Mouse (Mus musculus) gastrocnemius, adult 2 months (tissue): ENCODE data around the gene Cab39. TPM values are rescaled to one million over a fixed set of nuclear protein-coding genes. Genes with fewer than 3 reads are reported as not detected.

Source experiments
- DNase-seq: peaks from one replicate; pipeline ENCODE4 v3.0.0; 2022
- H3K27ac ChIP-seq: fragments of 200-600 bp; 2 replicates; pipeline ENCODE4 v1.8.1; 2022; ENCODE audit warnings: mild to moderate bottlenecking
- H3K4me3 ChIP-seq: fragments of 200-600 bp; 2 replicates; pipeline ENCODE4 v1.8.1; 2022; ENCODE audit warnings: mild to moderate bottlenecking, moderate library complexity
- CTCF ChIP-seq: fragments of 200-600 bp; IDR thresholded peaks from 2 replicates; pipeline ENCODE4 v1.8.1; 2022; ENCODE audit warnings: antibody characterized with exemption, mild to moderate bottlenecking, moderate library complexity
- intact Hi-C: fragments of 180-260 bp; cut with DNase I; formaldehyde crosslinking; loops from one replicate; pipeline ENCODE4 v1.15.1; 2025
- total RNA-seq, 2 experiments: library from RNA; stranded (reverse); gene quantifications; 2 replicates each; pipeline ENCODE4 v1.2.3; 2021

Cab39 gene
- total RNA-seq, 2 experiments from 2014 or later: 191 to 193 TPM

DNA sequence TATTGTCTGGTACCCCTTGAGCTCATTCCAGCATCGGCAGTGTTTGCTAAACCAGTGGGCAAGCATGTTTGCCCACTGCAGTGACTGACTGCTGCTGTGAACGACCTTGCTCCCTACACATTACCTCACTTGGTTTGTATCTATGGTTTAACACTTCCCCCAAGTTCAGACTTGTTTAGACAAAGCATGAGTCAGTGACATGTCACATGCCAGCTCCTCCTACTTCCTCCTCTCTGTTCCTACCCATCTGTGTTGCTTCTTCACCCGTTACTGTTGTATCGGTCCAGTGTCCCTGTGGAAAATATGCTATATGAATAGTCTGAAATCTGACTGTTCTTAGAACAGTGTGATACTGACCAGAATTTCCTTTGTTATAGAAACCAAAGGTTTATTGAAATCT lies 44.8 kb downstream of the Cab39 start:
- intact Hi-C loops: no loop called here
- Histone ChIP-seq H3K4me3 (no peak overlapping the region), H3K27ac (0 out of 2 replicates have a peak overlapping the region, but pooled peaks have one; percentile 24)
- no peak for TF ChIP-seq CTCF
- no peak for DNase-seq

DNA sequence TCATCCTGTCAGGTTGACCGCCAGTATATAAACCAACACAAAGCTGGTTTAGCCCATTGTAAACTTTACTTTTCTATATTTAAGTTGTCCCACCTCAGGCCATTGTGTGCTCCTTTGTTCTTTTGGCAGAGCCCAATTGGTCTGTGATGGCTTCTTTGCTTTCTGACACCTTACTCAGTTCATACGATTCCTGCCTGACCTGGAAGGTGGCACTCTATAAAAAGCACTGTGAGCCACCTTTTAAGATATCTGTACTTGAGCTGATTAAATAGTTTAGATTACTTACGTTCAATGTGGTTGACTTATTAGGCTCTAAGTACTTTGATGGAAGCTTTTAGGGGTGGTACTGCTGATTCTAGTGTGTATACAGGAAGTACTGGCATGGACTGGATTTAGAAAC lies 46.1 kb downstream of the Cab39 start:
- no peak overlapping the region for H3K27ac ChIP-seq
- TF ChIP-seq CTCF: no peak
- no peak overlapping the region for H3K4me3 ChIP-seq
- no peak for DNase-seq
- intact Hi-C loops: no loop called here

DNA sequence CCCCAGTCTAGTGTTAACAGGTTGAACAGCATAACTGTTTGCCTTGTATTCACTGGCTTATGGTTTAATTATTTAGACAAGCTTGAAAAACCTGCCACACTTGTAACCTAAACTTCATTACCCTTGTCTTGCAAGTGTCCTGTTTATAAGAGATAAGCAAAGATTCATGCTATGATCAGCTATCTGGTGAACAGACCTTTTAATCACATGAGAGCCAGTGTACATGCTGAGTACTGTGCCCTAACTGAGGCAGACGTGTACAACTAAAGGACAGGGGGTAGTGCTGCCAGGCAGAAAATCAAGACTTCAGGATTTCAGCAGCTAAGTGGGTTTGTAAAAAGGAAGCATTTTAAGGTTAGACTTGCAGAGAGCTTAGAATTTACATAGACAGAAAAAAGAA lies 46.5 kb downstream of the Cab39 start:
- intact Hi-C loops: loop anchor here (5.0 kb wide), 2 partner anchors 47 to 82 kb away; partner anchors contain the start of gene Cab39
- TF ChIP-seq CTCF: no peak
- DNase-seq: no peak
- Histone ChIP-seq H3K27ac (no peak overlapping the region), H3K4me3 (no peak overlapping the region)

DNA sequence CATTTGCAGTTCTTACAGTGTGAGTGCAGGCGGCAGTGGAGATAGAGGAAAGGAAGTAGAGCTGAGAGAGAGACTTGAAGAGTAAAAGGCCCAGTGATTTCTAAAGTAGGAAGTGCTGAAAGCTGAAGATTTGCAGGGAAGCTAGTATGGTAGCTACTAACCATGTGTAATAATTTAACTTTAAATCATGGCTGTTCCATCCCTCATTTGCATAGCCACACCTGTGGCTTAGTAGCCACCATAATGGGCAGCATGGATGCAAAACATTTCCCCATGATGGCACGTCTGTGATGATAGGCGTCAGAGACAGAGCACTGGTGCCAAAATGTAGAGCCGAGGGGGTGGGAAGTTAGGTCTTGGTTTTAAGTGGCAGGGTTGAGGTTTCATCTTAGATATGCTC lies 47.2 kb downstream of the Cab39 start:
- intact Hi-C loops: loop anchor here (5.0 kb wide), 2 partner anchors 48 to 83 kb away; partner anchors contain the start of gene Cab39
- no peak overlapping the region for H3K4me3 ChIP-seq
- no peak for DNase-seq

DNA sequence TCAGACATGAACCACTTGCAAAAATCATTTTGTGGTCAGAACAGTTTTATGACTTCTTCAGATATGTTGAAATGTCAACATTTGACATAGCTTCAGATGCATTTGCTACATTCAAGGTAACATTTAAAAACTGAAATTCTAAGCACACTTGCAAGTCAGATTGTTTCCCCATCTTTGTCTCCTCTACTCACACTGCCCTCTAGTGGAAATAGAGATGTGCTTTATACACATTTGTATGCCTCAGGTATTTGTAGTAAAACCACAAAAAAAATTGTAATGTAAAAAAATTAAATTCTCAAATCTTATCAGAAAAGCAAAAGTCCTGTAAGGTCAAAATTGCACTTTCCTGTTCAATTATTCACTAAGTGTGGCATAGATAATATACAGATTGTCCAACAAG lies 49.0 kb downstream of the Cab39 start:
- intact Hi-C loops: loop anchor here (5.0 kb wide), 2 partner anchors 50 to 85 kb away; partner anchors contain the start of gene Cab39
- Histone ChIP-seq H3K4me3 (no peak overlapping the region), H3K27ac (no peak overlapping the region)
- TF ChIP-seq CTCF: peak; percentile 72
- DNase-seq: no peak

More for the DNA sequence above, 47.2 kb downstream of the Cab39 start:
- 0 out of 2 replicates have a peak overlapping the region, but pooled peaks have one; percentile 13 for H3K27ac ChIP-seq
- no peak for TF ChIP-seq CTCF

DNA sequence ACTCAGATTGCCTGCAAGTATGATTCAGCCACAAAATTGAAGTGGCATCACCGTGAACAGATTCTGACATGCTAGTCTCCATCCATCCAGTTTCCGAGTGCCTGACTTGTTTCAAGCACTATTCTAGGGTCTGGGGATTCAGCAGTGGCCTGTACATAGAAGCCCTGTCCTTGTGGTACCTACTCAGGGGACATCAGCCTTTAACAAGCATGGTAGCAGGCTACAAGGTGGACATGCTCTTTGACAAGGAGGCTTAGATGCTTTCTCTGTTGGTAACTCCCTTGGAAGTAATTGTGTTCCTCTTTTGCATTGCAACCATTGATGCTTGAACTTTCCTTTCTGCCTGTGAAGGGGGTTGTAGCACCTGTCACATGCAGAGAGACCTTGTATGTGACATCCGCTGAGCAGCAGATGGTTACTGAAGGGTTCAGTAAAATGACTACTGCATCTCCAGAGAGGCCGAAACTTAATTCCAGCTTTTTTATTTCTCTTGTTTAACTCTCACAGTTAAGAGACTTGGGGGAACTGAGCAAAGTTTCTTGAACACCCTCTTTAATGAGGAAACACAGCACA lies 50.1 kb downstream of the Cab39 start:
- no peak for DNase-seq
- Histone ChIP-seq H3K4me3 (no peak overlapping the region), H3K27ac (no peak overlapping the region)
- intact Hi-C loops: loop anchor here (5.0 kb wide), 2 partner anchors 51 to 86 kb away; partner anchors contain the start of gene Cab39
- TF ChIP-seq CTCF: no peak

DNA sequence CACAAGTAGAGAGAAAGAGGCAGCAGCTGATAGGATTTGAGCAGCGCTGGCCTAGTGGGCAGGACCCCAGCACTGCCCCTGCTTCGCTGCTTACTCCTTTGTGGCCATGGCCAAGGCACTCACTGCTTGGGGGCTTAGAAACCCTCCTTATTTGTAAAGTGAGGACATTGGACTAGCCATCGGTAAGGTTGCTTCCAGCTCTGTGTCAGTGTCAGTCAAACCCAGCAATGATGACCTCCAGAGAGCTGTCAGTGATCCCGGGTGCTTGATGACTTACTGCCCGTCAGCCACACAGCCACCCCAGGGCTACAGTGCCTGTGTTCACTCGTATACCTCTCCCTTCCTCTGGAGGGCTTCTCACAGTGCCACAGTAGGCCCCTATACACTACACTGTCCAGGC lies 51.7 kb downstream of the Cab39 start:
- no peak for TF ChIP-seq CTCF
- no peak overlapping the region for H3K4me3 ChIP-seq
- DNase-seq: no peak
- H3K27ac ChIP-seq: peak overlapping the region; percentile 17; the same call in 1 of the 2 replicates
- intact Hi-C loops: loop anchor here (5.0 kb wide), 2 partner anchors 53 to 88 kb away; partner anchors contain the start of gene Cab39

DNA sequence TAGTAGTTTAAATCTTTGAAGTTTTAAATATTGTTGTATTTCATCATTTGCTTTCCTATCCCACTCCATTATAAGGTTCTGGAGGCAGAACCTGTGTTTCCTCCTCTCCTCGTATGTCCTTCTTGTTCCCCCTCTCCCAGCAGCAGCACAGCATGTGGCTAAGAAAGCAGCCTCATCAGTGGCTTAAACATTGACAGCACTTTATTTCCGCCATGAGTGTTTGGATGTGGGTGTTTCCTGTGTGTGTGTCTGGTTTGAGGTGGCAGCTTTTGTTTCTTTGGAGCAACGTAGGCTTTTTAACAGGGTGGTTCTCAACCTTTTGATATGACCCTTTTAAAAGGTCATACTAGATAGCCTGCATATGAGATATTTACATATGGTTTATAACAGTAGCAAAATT lies 52.2 kb downstream of the Cab39 start:
- no peak for TF ChIP-seq CTCF
- intact Hi-C loops: no loop called here
- no peak overlapping the region for H3K4me3 ChIP-seq

DNA sequence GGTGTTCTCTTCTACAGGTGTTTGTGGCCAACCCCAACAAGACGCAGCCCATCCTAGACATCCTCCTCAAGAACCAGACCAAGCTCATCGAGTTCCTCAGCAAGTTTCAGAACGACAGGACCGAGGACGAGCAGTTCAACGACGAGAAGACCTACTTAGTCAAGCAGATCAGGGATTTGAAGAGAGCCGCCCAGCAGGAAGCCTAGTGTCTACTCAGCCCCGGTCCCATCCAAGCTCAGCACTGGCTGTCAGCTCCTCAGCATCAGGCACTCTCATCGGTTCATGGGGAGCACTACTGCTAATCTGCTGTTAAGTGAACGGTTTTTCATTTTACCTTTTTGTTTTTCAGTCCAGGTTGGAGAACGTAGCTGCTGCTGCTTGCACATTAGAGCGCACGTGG lies 55.8 kb downstream of the Cab39 start:
- intact Hi-C loops: no loop called here
- H3K4me3 ChIP-seq: no peak overlapping the region
- H3K27ac ChIP-seq: peak overlapping the region; percentile 59
- TF ChIP-seq CTCF: no peak
- DNase-seq: no peak

More for the DNA sequence above, 52.2 kb downstream of the Cab39 start:
- DNase-seq: no peak
- H3K27ac ChIP-seq: peak overlapping the region; percentile 0; the same call in 1 of the 2 replicates

DNA sequence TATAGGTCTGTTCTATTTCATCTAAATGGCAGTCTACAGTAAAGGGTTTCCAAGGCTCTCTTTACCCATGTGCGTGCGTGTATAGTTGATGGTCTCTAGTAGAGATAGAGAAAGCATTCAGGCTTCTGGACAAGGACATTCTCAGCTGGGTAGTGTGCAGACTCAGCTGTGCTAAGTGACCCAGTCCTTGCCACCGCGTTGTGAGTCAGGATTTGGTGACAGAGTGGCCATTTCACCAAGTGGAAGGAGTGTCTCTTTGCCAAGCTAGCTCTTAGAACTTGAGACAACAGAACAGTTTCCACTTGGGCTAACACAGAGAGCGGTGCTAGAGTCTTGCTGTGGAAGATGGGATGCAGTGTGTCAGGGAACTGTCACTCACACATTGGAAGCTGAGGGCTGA lies 57.6 kb downstream of the Cab39 start:
- DNase-seq: no peak
- TF ChIP-seq CTCF: no peak
- intact Hi-C loops: no loop called here
- Histone ChIP-seq H3K27ac (no peak overlapping the region), H3K4me3 (no peak overlapping the region)

DNA sequence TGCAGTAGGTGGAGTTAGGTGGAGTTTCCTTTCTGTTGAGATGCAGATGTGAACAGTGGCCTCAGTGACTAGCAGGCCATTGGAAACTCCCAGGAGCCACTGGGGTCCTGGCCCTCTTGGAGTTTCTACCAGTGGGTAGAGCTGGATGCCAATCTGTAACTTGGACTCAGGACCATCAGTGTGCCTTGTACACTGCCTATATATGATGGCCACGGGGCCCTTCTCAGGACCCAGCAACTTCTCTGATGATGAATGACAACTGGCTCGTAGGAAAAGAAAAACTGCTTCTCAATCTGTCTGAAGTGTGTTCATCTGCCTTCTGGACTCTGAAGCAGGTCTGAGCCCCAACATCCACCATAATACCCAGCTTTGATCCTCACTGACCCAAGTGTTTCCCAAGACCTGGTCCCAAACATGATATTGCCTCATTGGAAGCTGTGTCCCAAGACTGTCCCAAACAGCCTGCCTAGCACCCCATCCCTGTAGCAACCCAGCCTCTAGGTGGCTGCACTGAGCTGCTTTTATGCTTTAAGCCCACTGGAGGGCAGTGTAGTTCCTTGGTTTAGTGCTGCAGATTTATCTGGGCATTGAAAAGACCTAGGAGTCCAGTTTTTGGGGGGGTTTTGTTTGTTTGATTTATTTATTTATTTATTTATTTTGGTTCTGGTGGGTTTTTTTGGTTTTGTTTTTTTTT lies 59.9 kb downstream of the Cab39 start:
- intact Hi-C loops: loop anchor here (1.0 kb wide), 1 partner anchor 155 kb away; no protein-coding TSS in a partner anchor
- TF ChIP-seq CTCF: peak; percentile 99; the same call in 1 of the 2 replicates
- Histone ChIP-seq H3K4me3 (no peak overlapping the region), H3K27ac (no peak overlapping the region)
- DNase-seq: peak; percentile 73

DNA sequence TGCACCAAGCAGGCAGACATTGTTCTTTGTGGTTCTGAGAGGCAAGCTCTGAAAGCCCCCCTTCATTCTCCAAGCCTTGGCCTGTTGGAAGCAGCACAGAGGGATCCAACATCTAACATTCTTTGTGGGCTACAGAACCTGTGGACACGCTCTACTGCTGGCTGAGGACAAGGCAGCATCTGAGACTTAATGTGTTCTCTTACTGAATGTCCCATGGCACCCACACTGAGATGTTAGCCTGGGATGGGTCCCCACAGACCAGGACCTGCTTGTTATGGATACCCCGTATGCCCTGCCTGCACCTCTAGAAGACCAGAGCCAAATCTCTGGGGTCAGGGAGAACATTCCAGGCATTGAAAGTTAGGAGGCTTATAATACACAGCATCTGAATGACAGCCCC lies 60.6 kb downstream of the Cab39 start:
- Histone ChIP-seq H3K4me3 (no peak overlapping the region), H3K27ac (no peak overlapping the region)
- DNase-seq: no peak
- intact Hi-C loops: loop anchor here (1.0 kb wide), 2 partner anchors 83 to 154 kb away; no protein-coding TSS in a partner anchor
- TF ChIP-seq CTCF: no peak

DNA sequence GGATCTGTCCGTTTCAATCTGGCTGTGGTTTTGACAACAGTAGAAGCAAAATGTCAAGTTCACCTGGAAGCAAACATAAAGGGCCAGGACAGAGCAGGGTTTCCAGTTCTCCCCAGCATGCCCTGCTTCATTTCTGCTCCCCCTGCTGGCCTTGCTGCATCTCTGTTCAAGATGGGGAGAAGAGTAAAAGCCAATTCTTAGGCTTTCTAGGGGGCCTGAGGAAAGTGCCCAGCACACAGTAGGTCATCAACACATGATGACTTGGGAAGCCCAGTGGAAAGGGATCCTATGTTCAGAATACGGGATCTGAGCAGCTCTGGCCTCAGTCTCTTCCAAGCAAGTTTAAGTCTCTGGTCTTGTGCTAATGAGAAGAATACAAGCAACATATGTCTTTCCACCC lies 61.2 kb downstream of the Cab39 start:
- H3K4me3 ChIP-seq: no peak overlapping the region
- intact Hi-C loops: loop anchor here (1.0 kb wide), 1 partner anchor 83 kb away; no protein-coding TSS in a partner anchor
- peak; percentile 9; the same call in 1 of the 2 replicates for TF ChIP-seq CTCF
- no peak for DNase-seq
- no peak overlapping the region for H3K27ac ChIP-seq
